Mouse (Mus musculus): ENCODE results near the gene Rfc1. TPM values are rescaled to one million over a fixed set of nuclear protein-coding genes. Genes with fewer than 3 reads are reported as not detected.

Rfc1 gene
- polyA plus RNA-seq (2014; fragmentation: Nextera tagmentation; extraction: Ambion mirVana): 82.3 and 83.3 TPM in 2 replicates

DNA sequence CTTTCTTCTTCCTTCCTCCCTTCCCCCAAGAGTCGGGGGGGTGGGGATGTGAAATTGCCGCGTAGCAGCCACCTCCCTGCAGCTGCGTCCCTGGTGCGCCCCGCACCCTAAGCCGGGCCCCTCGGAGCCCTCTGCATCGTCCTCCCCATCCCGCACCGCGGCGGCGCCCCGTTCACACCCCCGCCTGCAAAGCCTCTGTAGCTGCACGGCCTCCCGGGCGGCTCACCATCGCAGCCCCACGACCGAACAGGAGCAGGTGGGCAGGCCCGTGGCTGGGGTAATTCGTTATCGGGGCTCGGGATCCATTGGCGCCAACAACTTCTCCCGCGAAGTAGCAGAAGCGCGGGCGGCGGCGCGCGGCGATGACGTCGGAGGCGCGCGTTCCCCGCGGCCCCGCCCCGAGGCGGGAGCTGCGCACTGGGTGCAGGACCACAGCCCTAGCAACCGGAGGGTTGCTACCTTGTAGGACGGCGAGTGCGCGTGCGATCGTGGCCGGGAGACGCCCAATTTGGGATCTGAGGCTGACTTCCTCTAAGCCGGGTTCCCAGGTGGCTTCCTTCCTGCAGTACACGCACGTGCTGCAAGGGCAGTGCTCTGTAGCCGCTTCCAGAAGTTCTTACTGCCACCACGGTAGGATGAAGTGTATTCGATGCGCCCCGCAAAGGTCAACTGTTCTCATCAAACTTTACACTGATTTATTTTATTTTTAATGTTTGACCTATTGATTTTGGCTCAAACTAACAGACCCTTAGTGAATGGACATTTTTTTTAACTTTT is at the start of gene Rfc1:
TSS of gene Rfc1 (minus strand) at position 373 of the 777 bp plus-strand sequence.
- under 1% methylated on average over 65 of the region's 65 CpGs for WGBS
- peak within 1 kb of the TSS; percentile 91 for H3K4me3 ChIP-seq (ENCODE audit: low read depth, low read length)
- DNase-seq (ENCODE audit: low spot score) (peak; percentile 92), ATAC-seq (replicated peaks; ENCODE audit: low FRiP score) (peak; percentile 96)
- peaks cover 3% of the 10 kb centered on the region; the same call in 1 of the 2 replicates for H3K36me3 ChIP-seq (ENCODE audit: control insufficient read depth, insufficient read depth, low read length)
- H3K9me3 ChIP-seq (ENCODE audit: control insufficient read depth, low read length): no peaks in the 10 kb centered on the region
- H3K9ac ChIP-seq (ENCODE audit: low read depth, low read length): peak within 1 kb of the TSS; percentile 92
- peak within 1 kb of the TSS; percentile 74 for H3K4me2 ChIP-seq
- H3K27me3 ChIP-seq (replicated peaks; ENCODE audit: control insufficient read depth, insufficient read depth, low read length): no peaks in the 10 kb centered on the region
- H3K27ac ChIP-seq (ENCODE audit: low read depth, low read length): peak within 1 kb of the TSS; percentile 84
- H3K4me1 ChIP-seq (replicated peaks; ENCODE audit: control insufficient read depth, insufficient read depth, low read length): peaks cover 8% of the 10 kb centered on the region; the same call in 1 of the 2 replicates

DNA sequence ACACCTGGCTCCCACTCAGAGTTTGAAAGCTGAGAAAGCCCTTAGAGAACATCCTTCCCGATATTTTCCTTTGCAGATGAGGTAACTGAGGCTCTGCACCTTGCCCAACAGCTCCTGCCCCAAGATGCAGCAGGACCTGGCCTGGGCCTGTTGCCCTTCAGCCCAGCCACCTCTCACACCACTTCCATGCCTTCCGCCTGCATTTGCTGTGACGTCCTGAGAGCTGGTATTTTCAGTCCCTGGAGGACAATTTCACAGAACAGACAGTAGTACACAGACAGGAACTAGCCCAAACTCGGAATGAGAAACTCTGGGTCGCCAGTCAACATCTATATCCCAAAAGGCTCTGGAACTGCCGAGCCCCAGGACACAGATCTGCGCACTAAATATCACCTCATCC is 39.3 kb upstream of the Rfc1 start:
- 71% methylated on average over 7 of the region's 7 CpGs for WGBS
- Histone ChIP-seq H3K9ac (ENCODE audit: low read depth, low read length) (no peak overlapping the region), H3K4me1 (replicated peaks; ENCODE audit: control insufficient read depth, insufficient read depth, low read length) (no peaks in the 10 kb centered on the region), H3K4me3 (ENCODE audit: low read depth, low read length) (no peak overlapping the region), H3K36me3 (ENCODE audit: control insufficient read depth, insufficient read depth, low read length) (peaks cover 1% of the 10 kb centered on the region; the same call in 1 of the 2 replicates), H3K4me2 (no peak overlapping the region), H3K9me3 (ENCODE audit: control insufficient read depth, low read length) (no peaks in the 10 kb centered on the region), H3K27ac (ENCODE audit: low read depth, low read length) (no peak overlapping the region), H3K27me3 (replicated peaks; ENCODE audit: control insufficient read depth, insufficient read depth, low read length) (no peaks in the 10 kb centered on the region)
- DNase-seq (ENCODE audit: low spot score) (no peak), ATAC-seq (replicated peaks; ENCODE audit: low FRiP score) (no peak)

DNA sequence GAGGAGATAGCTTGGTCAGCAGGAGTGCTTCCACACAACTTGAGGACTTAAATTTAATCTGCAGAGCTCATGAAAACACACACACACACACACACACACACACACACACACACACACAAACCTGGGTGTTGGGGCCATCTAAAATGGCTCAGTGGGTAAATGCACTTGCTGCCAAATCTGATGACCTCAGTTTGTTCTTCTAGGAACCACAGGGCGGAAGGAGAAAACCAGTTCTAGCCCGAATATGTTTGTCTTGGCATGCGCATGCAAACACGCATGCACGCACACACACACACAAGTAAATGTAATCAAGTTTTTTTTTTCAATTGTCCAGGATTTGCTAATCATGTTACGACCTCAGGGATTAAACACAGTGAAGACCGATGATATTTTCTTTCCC is 36.1 kb upstream of the Rfc1 start:
- Histone ChIP-seq H3K36me3 (ENCODE audit: control insufficient read depth, insufficient read depth, low read length) (no peaks in the 10 kb centered on the region), H3K4me1 (replicated peaks; ENCODE audit: control insufficient read depth, insufficient read depth, low read length) (no peaks in the 10 kb centered on the region), H3K9me3 (ENCODE audit: control insufficient read depth, low read length) (no peaks in the 10 kb centered on the region), H3K9ac (ENCODE audit: low read depth, low read length) (no peak overlapping the region), H3K27me3 (replicated peaks; ENCODE audit: control insufficient read depth, insufficient read depth, low read length) (no peaks in the 10 kb centered on the region), H3K4me3 (ENCODE audit: low read depth, low read length) (no peak overlapping the region), H3K4me2 (no peak overlapping the region), H3K27ac (ENCODE audit: low read depth, low read length) (no peak overlapping the region)
- DNase-seq (ENCODE audit: low spot score) (no peak), ATAC-seq (replicated peaks; ENCODE audit: low FRiP score) (no peak)
- WGBS: 92% methylated on average over 7 of the region's 7 CpGs

DNA sequence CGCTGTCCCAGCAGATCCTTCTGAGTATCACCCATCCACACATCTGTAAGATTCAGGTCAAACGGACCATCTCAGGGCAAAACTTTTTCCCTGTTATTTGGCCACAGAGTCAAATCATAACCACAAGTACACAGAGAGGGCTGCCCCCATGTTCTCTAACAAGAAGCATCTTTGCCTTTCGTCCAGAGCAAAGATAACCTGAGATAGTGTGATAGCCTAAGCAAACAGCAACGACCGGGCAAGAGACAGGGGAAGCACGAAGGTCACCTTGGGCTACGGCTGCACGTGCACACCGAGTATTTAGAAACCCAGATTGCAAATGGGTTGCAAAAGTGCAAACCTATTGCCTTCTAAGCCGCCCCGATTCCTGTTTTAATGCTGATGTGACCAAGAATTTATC is 32.4 kb upstream of the Rfc1 start:
- Histone ChIP-seq H3K27ac (ENCODE audit: low read depth, low read length) (no peak overlapping the region), H3K27me3 (replicated peaks; ENCODE audit: control insufficient read depth, insufficient read depth, low read length) (no peaks in the 10 kb centered on the region), H3K9ac (ENCODE audit: low read depth, low read length) (no peak overlapping the region), H3K4me2 (peak overlapping the region; percentile 6; the same call in 1 of the 2 replicates), H3K36me3 (ENCODE audit: control insufficient read depth, insufficient read depth, low read length) (no peaks in the 10 kb centered on the region), H3K4me3 (ENCODE audit: low read depth, low read length) (no peak overlapping the region), H3K4me1 (replicated peaks; ENCODE audit: control insufficient read depth, insufficient read depth, low read length) (no peaks in the 10 kb centered on the region), H3K9me3 (ENCODE audit: control insufficient read depth, low read length) (no peaks in the 10 kb centered on the region)
- DNase-seq (ENCODE audit: low spot score) (no peak), ATAC-seq (replicated peaks; ENCODE audit: low FRiP score) (no peak; the same call in 1 of the 2 replicates)
- 78% methylated on average over 11 of the region's 11 CpGs for WGBS

DNA sequence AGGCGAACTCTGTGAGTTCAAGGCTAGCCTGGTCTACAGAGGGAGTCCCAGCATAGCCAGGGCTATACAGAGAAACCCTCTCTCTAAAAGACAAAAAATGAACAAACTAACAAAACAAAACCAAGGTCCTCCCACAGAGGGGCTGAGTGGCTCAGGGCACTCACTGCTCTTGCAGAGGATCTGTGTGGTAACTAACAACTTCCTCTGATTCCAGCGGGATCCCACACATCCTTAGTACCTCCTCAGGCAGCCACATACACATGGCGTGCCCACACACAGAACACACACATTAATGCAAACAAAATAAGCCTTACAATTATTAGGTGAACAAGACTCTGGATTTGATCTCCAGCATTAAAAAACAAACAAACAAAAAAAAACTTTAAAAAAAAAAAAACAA is 22.3 kb upstream of the Rfc1 start:
- H3K4me3 ChIP-seq (ENCODE audit: low read depth, low read length): no peak overlapping the region
- 69% methylated on average over 3 of the region's 3 CpGs for WGBS
- DNase-seq (ENCODE audit: low spot score): no peak
- H3K27ac ChIP-seq (ENCODE audit: low read depth, low read length): no peak overlapping the region
- no peaks in the 10 kb centered on the region for H3K4me1 ChIP-seq (replicated peaks; ENCODE audit: control insufficient read depth, insufficient read depth, low read length)
- no peak overlapping the region for H3K4me2 ChIP-seq
- H3K36me3 ChIP-seq (ENCODE audit: control insufficient read depth, insufficient read depth, low read length): no peaks in the 10 kb centered on the region
- H3K9ac ChIP-seq (ENCODE audit: low read depth, low read length): no peak overlapping the region
- H3K27me3 ChIP-seq (replicated peaks; ENCODE audit: control insufficient read depth, insufficient read depth, low read length): no peaks in the 10 kb centered on the region
- ATAC-seq (replicated peaks; ENCODE audit: low FRiP score): no peak
- 0 out of 2 replicates have a peak, but pooled peaks cover 2% of the 10 kb centered on the region for H3K9me3 ChIP-seq (ENCODE audit: control insufficient read depth, low read length)

DNA sequence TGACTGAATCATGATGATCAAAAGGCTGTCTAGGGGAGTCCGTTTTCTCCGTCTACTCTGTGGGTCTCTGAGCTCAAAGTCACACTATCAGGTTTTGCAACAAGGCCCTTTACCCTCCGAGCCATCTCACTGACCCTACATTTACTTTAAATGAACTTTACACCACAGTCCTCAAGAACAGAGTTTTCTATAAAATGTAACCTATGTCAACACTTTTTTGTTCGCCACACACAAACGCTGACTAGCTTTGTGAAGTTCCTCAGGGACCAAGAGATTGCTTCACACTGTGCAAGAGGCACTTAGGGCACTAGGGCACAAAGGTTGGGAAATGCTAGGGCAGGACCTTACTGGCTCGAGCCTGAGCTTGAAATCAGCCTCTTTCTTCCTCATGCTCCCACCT is 21.4 kb upstream of the Rfc1 start:
- Histone ChIP-seq H3K27me3 (replicated peaks; ENCODE audit: control insufficient read depth, insufficient read depth, low read length) (no peaks in the 10 kb centered on the region), H3K4me1 (replicated peaks; ENCODE audit: control insufficient read depth, insufficient read depth, low read length) (no peaks in the 10 kb centered on the region), H3K36me3 (ENCODE audit: control insufficient read depth, insufficient read depth, low read length) (no peaks in the 10 kb centered on the region), H3K27ac (ENCODE audit: low read depth, low read length) (0 out of 2 replicates have a peak overlapping the region, but pooled peaks have one; percentile 39), H3K9ac (ENCODE audit: low read depth, low read length) (no peak overlapping the region), H3K4me2 (no peak overlapping the region), H3K4me3 (ENCODE audit: low read depth, low read length) (no peak overlapping the region), H3K9me3 (ENCODE audit: control insufficient read depth, low read length) (0 out of 2 replicates have a peak, but pooled peaks cover 2% of the 10 kb centered on the region)
- ATAC-seq (replicated peaks; ENCODE audit: low FRiP score): peak; percentile 51; the same call in 1 of the 2 replicates
- DNase-seq (ENCODE audit: low spot score): no peak
- whole genome bisulfite sequencing: 73% methylated on average over 6 of the region's 6 CpGs

DNA sequence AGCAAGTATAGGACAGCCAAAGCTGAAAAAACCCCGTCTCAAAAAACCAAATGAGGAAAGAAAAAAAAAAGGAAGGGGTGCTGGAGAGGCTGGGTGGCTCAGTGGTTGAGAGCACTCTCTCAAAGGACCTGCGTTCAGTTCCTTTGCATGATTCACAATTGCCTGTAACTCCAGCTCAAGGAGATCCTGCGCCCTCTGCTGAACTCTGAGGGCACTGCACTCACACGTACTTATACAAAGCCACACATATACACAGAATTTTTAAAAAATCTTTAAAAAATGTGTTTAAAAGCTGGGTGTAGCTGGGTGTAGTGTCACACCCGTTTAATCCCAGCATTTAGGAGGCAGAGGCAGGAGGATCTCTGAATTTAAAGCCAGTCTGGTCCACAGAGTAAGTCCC is 19.5 kb upstream of the Rfc1 start:
- no peak for DNase-seq (ENCODE audit: low spot score)
- Histone ChIP-seq H3K4me3 (ENCODE audit: low read depth, low read length) (no peak overlapping the region), H3K9me3 (ENCODE audit: control insufficient read depth, low read length) (0 out of 2 replicates have a peak, but pooled peaks cover 2% of the 10 kb centered on the region), H3K36me3 (ENCODE audit: control insufficient read depth, insufficient read depth, low read length) (no peaks in the 10 kb centered on the region), H3K4me1 (replicated peaks; ENCODE audit: control insufficient read depth, insufficient read depth, low read length) (no peaks in the 10 kb centered on the region), H3K9ac (ENCODE audit: low read depth, low read length) (no peak overlapping the region), H3K27ac (ENCODE audit: low read depth, low read length) (no peak overlapping the region), H3K4me2 (no peak overlapping the region), H3K27me3 (replicated peaks; ENCODE audit: control insufficient read depth, insufficient read depth, low read length) (no peaks in the 10 kb centered on the region)
- no peak for ATAC-seq (replicated peaks; ENCODE audit: low FRiP score)
- WGBS: 73% methylated on average over 5 of the region's 5 CpGs

DNA sequence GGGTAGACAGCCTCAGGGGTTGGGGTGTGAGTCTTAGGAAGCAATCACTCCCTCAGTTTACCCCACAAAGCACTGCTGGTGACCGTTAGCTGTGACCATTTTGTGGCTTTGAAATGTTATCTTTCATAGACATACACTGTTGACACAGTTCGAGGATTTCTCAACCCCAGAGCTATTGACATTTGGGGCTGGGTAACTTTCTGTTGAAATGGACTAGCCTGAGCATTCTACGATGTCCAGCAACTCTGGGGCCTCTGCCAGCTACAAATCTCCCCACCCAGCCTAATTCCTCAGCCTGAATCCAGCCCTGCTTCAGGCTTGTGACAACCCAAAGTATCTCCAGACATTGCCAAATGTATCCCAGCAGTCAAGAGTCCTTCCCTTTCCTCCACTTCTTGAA is 18.6 kb upstream of the Rfc1 start:
- H3K9me3 ChIP-seq (ENCODE audit: control insufficient read depth, low read length): 0 out of 2 replicates have a peak, but pooled peaks cover 2% of the 10 kb centered on the region
- no peaks in the 10 kb centered on the region for H3K27me3 ChIP-seq (replicated peaks; ENCODE audit: control insufficient read depth, insufficient read depth, low read length)
- H3K36me3 ChIP-seq (ENCODE audit: control insufficient read depth, insufficient read depth, low read length): no peaks in the 10 kb centered on the region
- no peak overlapping the region for H3K4me3 ChIP-seq (ENCODE audit: low read depth, low read length)
- H3K9ac ChIP-seq (ENCODE audit: low read depth, low read length): no peak overlapping the region
- DNase-seq (ENCODE audit: low spot score) (no peak), ATAC-seq (replicated peaks; ENCODE audit: low FRiP score) (peak; percentile 41; the same call in 1 of the 2 replicates)
- no peak overlapping the region for H3K4me2 ChIP-seq
- H3K27ac ChIP-seq (ENCODE audit: low read depth, low read length): no peak overlapping the region
- H3K4me1 ChIP-seq (replicated peaks; ENCODE audit: control insufficient read depth, insufficient read depth, low read length): no peaks in the 10 kb centered on the region
- 40% methylated on average over 3 of the region's 3 CpGs for WGBS

DNA sequence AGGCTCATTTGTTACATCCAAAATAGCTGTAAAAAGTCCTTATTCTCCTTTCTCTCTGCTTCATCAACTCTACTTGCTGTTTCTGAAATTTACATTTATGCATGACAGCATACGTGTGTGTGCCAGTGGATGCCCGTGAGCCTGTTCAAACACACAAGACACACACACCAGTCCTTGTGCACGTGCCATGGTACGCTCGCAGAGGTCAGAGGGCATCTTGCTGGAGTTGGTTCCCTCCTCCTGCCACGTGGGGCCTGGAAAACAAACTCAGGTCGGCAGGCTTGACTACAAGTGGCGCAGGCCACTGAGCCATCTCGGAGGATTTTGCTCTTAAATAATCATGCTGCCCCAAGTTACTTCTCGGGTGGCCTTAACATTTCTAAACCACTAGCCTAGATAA is 15.0 kb upstream of the Rfc1 start:
- no peaks in the 10 kb centered on the region for H3K36me3 ChIP-seq (ENCODE audit: control insufficient read depth, insufficient read depth, low read length)
- H3K9ac ChIP-seq (ENCODE audit: low read depth, low read length): no peak overlapping the region
- no peak for DNase-seq (ENCODE audit: low spot score)
- H3K9me3 ChIP-seq (ENCODE audit: control insufficient read depth, low read length): 0 out of 2 replicates have a peak, but pooled peaks cover 2% of the 10 kb centered on the region
- H3K4me3 ChIP-seq (ENCODE audit: low read depth, low read length): no peak overlapping the region
- no peaks in the 10 kb centered on the region for H3K4me1 ChIP-seq (replicated peaks; ENCODE audit: control insufficient read depth, insufficient read depth, low read length)
- WGBS: 61% methylated on average over 10 of the region's 10 CpGs
- H3K27ac ChIP-seq (ENCODE audit: low read depth, low read length): no peak overlapping the region
- ATAC-seq (replicated peaks; ENCODE audit: low FRiP score): no peak
- no peaks in the 10 kb centered on the region for H3K27me3 ChIP-seq (replicated peaks; ENCODE audit: control insufficient read depth, insufficient read depth, low read length)
- H3K4me2 ChIP-seq: peak overlapping the region; percentile 33; the same call in 1 of the 2 replicates

Measured in liver, embryonic 11.5 days (tissue).